Mouse (Mus musculus) intestine, embryonic 16.5 days (tissue): ENCODE data around the gene Rad21l. TPM values are rescaled to one million over a fixed set of nuclear protein-coding genes. Genes with fewer than 3 reads are reported as not detected.

ENCODE experiments used
- ATAC-seq: fragments of 200-750 bp; cut with Nextera tagmentation; 2 replicates; pipeline ENCODE4 v1.8.0; 2017; ENCODE audit warnings: moderate TSS enrichment, moderate library complexity
- H3K27ac ChIP-seq: fragments of 300-500 bp; sonication (generic); 2 replicates; pipeline ENCODE4 v1.5.1; 2014; ENCODE audit warnings: mild to moderate bottlenecking, low read length
- H3K27me3 ChIP-seq: fragments of 300-500 bp; sonication (generic); replicated peaks from 2 replicates; pipeline ENCODE4 v1.6.1; 2014; ENCODE audit warnings: low read length, control low read depth, mixed read lengths; ENCODE audit not compliant: control insufficient read depth, insufficient read depth
- H3K36me3 ChIP-seq: fragments of 300-500 bp; sonication (generic); 2 replicates; pipeline ENCODE4 v1.6.1; 2014; ENCODE audit warnings: low read length, control low read depth; ENCODE audit not compliant: control insufficient read depth, insufficient read depth
- H3K4me1 ChIP-seq: fragments of 300-500 bp; sonication (generic); 2 replicates; pipeline ENCODE4 v1.6.1; 2014; ENCODE audit warnings: low read length, control low read depth, mixed read lengths; ENCODE audit not compliant: control insufficient read depth, insufficient read depth
- H3K4me2 ChIP-seq: fragments of 300-500 bp; sonication (generic); 2 replicates; pipeline ENCODE4 v1.6.1; 2014; ENCODE audit warnings: low read depth, low read length, control low read depth
- H3K4me3 ChIP-seq: fragments of 300-500 bp; sonication (generic); 2 replicates; pipeline ENCODE4 v1.5.1; 2014; ENCODE audit warnings: mild to moderate bottlenecking, low read length
- H3K9ac ChIP-seq: fragments of 300-500 bp; sonication (generic); 2 replicates; pipeline ENCODE4 v1.6.1; 2014; ENCODE audit warnings: low read depth, low read length
- H3K9me3 ChIP-seq: fragments of 300-500 bp; sonication (generic); 2 replicates; pipeline ENCODE4 v1.6.1; 2016; ENCODE audit warnings: low read length, control low read depth; ENCODE audit not compliant: control insufficient read depth
- WGBS: fragments of 180-500 bp; shearing (Covaris S2); extraction: QIAGEN DNeasy Blood & Tissue Kit; methylation state at CpG from one replicate; pipeline ENCODE4 v1.1.7; 2014; 5-methylcytosine and 5-hydroxymethylcytosine counted together
- polyA plus RNA-seq: library from polyadenylated mRNA; unstranded; fragments of >200 nt; fragmentation: Nextera tagmentation; extraction: Ambion mirVana; gene quantifications from 2 replicates; pipeline ENCODE4 v1.2.1, GENCODE M21; 2015

The Rad21l gene
- polyA plus RNA-seq, 1 experiment from 2014 or later, result not detected

- Histone ChIP-seq H3K4me2 (no peak overlapping the region), H3K4me3 (no peak overlapping the region), H3K9ac (no peak overlapping the region), H3K27ac (no peak overlapping the region), H3K36me3 (no peaks in the 10 kb centered on the region), H3K4me1 (no peaks in the 10 kb centered on the region), H3K27me3 (no peaks in the 10 kb centered on the region; the same call in 1 of the 2 replicates), H3K9me3 (no peaks in the 10 kb centered on the region)
- 54% methylated on average over 2 of the region's 2 CpGs for WGBS
- no peak for ATAC-seq
Measured at GRCm38 (mm10) chr2:151676234-151676633, 7.9 kb upstream of the Rad21l start.

GRCm38 (mm10) chr2:151670968-151671329 is 2.6 kb upstream of the Rad21l start:
- no peak overlapping the region for H3K4me3 ChIP-seq
- no peak overlapping the region for H3K4me2 ChIP-seq
- H3K36me3 ChIP-seq, result no peaks in the 10 kb centered on the region
- peaks cover 5% of the 10 kb centered on the region; the same call in 1 of the 2 replicates for H3K27me3 ChIP-seq
- 39% methylated on average over 1 of the region's 1 CpGs for WGBS
- no peaks in the 10 kb centered on the region for H3K9me3 ChIP-seq
- H3K9ac ChIP-seq, result no peak overlapping the region
- peak; percentile 23; the same call in 1 of the 2 replicates for ATAC-seq
- no peaks in the 10 kb centered on the region for H3K4me1 ChIP-seq
- H3K27ac ChIP-seq, result no peak overlapping the region

- Histone ChIP-seq H3K27me3 (peaks cover 5% of the 10 kb centered on the region; the same call in 1 of the 2 replicates), H3K9me3 (no peaks in the 10 kb centered on the region), H3K36me3 (no peaks in the 10 kb centered on the region), H3K4me3 (0 out of 2 replicates have a peak overlapping the region, but pooled peaks have one; percentile 12), H3K4me1 (no peaks in the 10 kb centered on the region), H3K4me2 (peak overlapping the region; percentile 16; the same call in 1 of the 2 replicates), H3K9ac (no peak overlapping the region), H3K27ac (no peak overlapping the region)
- peak; percentile 74 for ATAC-seq
- WGBS, result 37% methylated on average over 48 of the region's 48 CpGs
Measured at GRCm38 (mm10) chr2:151670026-151670967, 2.0 kb upstream of the Rad21l start.

- H3K9me3 ChIP-seq, result no peaks in the 10 kb centered on the region
- no peaks in the 10 kb centered on the region for H3K27me3 ChIP-seq
- WGBS, result 78% methylated on average over 1 of the region's 1 CpGs
- no peak overlapping the region for H3K9ac ChIP-seq
- no peaks in the 10 kb centered on the region for H3K36me3 ChIP-seq
- H3K4me3 ChIP-seq, result no peak overlapping the region
- no peak overlapping the region for H3K27ac ChIP-seq
- H3K4me2 ChIP-seq, result no peak overlapping the region
- no peaks in the 10 kb centered on the region for H3K4me1 ChIP-seq
- no peak for ATAC-seq
Measured at GRCm38 (mm10) chr2:151652053-151652452, 16.3 kb downstream of the Rad21l start.

GRCm38 (mm10) chr2:151636015-151636402 is 32.3 kb downstream of the Rad21l start:
- H3K9me3 ChIP-seq, result no peaks in the 10 kb centered on the region
- no peak overlapping the region for H3K9ac ChIP-seq
- H3K4me2 ChIP-seq, result no peak overlapping the region
- 0 out of 2 replicates have a peak, but pooled peaks cover 3% of the 10 kb centered on the region for H3K27me3 ChIP-seq
- ATAC-seq, result no peak
- H3K27ac ChIP-seq, result no peak overlapping the region
- no peaks in the 10 kb centered on the region for H3K36me3 ChIP-seq
- 70% methylated on average over 2 of the region's 2 CpGs for WGBS
- H3K4me3 ChIP-seq, result no peak overlapping the region
- H3K4me1 ChIP-seq, result peaks cover 3% of the 10 kb centered on the region; the same call in 1 of the 2 replicates

GRCm38 (mm10) chr2:151635362-151636014 is 32.8 kb downstream of the Rad21l start:
- Histone ChIP-seq H3K4me3 (no peak overlapping the region), H3K27me3 (0 out of 2 replicates have a peak, but pooled peaks cover 3% of the 10 kb centered on the region), H3K27ac (no peak overlapping the region), H3K36me3 (no peaks in the 10 kb centered on the region), H3K9me3 (no peaks in the 10 kb centered on the region), H3K9ac (no peak overlapping the region), H3K4me2 (peak overlapping the region; percentile 30; the same call in 1 of the 2 replicates), H3K4me1 (peaks cover 3% of the 10 kb centered on the region; the same call in 1 of the 2 replicates)
- 48% methylated on average over 9 of the region's 9 CpGs for WGBS
- ATAC-seq, result peak; percentile 74

- Histone ChIP-seq H3K27me3 (0 out of 2 replicates have a peak, but pooled peaks cover 3% of the 10 kb centered on the region), H3K36me3 (no peaks in the 10 kb centered on the region), H3K27ac (no peak overlapping the region), H3K9me3 (no peaks in the 10 kb centered on the region), H3K9ac (no peak overlapping the region), H3K4me1 (peaks cover 3% of the 10 kb centered on the region; the same call in 1 of the 2 replicates), H3K4me2 (no peak overlapping the region), H3K4me3 (no peak overlapping the region)
- 27% methylated on average over 2 of the region's 2 CpGs for WGBS
- ATAC-seq, result no peak
Measured at GRCm38 (mm10) chr2:151634903-151635302, 33.4 kb downstream of the Rad21l start.

- 61% methylated on average over 5 of the region's 5 CpGs for WGBS
- no peak for ATAC-seq
- Histone ChIP-seq H3K9me3 (no peaks in the 10 kb centered on the region), H3K27me3 (0 out of 2 replicates have a peak, but pooled peaks cover 3% of the 10 kb centered on the region), H3K36me3 (no peaks in the 10 kb centered on the region), H3K4me1 (peaks cover 3% of the 10 kb centered on the region; the same call in 1 of the 2 replicates), H3K4me3 (no peak overlapping the region), H3K4me2 (no peak overlapping the region), H3K27ac (no peak overlapping the region), H3K9ac (no peak overlapping the region)
Measured at GRCm38 (mm10) chr2:151632982-151633381, 35.4 kb downstream of the Rad21l start.

GRCm38 (mm10) chr2:151632159-151632814 is 36.0 kb downstream of the Rad21l start, which contains the start of gene Snph:
Snph (minus strand) TSS chr2:151632593.
- no peaks in the 10 kb centered on the region for H3K9me3 ChIP-seq
- H3K27ac ChIP-seq, result no peak within 1 kb of the TSS
- peak; percentile 82 for ATAC-seq
- no peaks in the 10 kb centered on the region for H3K36me3 ChIP-seq
- peaks cover 3% of the 10 kb centered on the region; the same call in 1 of the 2 replicates for H3K4me1 ChIP-seq
- H3K9ac ChIP-seq, result peak within 1 kb of the TSS; percentile 80
- H3K4me3 ChIP-seq, result peak within 1 kb of the TSS; percentile 76
- peak within 1 kb of the TSS; percentile 99 for H3K4me2 ChIP-seq
- under 1% methylated on average over 47 of the region's 47 CpGs for WGBS
- 0 out of 2 replicates have a peak, but pooled peaks cover 3% of the 10 kb centered on the region for H3K27me3 ChIP-seq
